Mouse (Mus musculus): ENCODE data around the gene Olfr1392. TPM values are rescaled to one million over a fixed set of nuclear protein-coding genes. Genes with fewer than 3 reads are reported as not detected.

Olfr1392 gene
- polyA plus RNA-seq, 1 experiment from 2014 or later, result not detected

GRCm38 (mm10) chr11:49259296-49259695, 25.8 kb upstream of the Olfr1392 start:
- no peak overlapping the region for H3K9ac ChIP-seq (replicated peaks)
- peaks cover 32% of the 10 kb centered on the region for H3K36me3 ChIP-seq
- no peak overlapping the region for H3K4me3 ChIP-seq (replicated peaks)
- H3K27ac ChIP-seq, result no peak overlapping the region
- no peak for ATAC-seq
- H3K4me1 ChIP-seq (replicated peaks), result no peaks in the 10 kb centered on the region
- H3K4me2 ChIP-seq (replicated peaks), result no peak overlapping the region
- WGBS, result 96% methylated on average over 2 of the region's 2 CpGs
- no peaks in the 10 kb centered on the region for H3K27me3 ChIP-seq
- H3K9me3 ChIP-seq, result no peaks in the 10 kb centered on the region

DNA sequence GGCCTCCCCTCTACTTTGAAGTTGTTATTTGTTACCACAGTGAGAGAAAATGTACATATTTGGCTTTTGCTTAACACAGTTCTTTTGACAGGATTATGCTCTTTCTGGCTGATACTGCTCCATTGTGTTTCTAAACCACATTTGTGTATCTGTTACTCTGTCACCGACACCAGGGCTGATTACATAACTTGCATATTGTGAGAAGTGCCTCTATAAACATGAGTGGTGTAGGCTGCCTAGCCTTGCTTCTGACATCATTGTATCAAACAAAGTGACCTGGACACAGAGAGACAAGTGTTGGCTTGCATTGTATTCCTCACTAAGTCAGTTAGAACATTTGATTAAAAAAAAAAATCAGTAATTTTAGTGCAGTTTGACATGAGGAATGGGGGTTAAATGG, 25.3 kb upstream of the Olfr1392 start:
- no peak overlapping the region for H3K4me3 ChIP-seq (replicated peaks)
- H3K36me3 ChIP-seq, result peaks cover 27% of the 10 kb centered on the region
- no peaks in the 10 kb centered on the region for H3K9me3 ChIP-seq
- no peaks in the 10 kb centered on the region for H3K27me3 ChIP-seq
- no peak overlapping the region for H3K9ac ChIP-seq (replicated peaks)
- WGBS, result 81% methylated on average over 1 of the region's 1 CpGs
- no peak overlapping the region for H3K27ac ChIP-seq
- H3K4me1 ChIP-seq (replicated peaks), result no peaks in the 10 kb centered on the region
- no peak for ATAC-seq
- no peak overlapping the region for H3K4me2 ChIP-seq (replicated peaks)

DNA sequence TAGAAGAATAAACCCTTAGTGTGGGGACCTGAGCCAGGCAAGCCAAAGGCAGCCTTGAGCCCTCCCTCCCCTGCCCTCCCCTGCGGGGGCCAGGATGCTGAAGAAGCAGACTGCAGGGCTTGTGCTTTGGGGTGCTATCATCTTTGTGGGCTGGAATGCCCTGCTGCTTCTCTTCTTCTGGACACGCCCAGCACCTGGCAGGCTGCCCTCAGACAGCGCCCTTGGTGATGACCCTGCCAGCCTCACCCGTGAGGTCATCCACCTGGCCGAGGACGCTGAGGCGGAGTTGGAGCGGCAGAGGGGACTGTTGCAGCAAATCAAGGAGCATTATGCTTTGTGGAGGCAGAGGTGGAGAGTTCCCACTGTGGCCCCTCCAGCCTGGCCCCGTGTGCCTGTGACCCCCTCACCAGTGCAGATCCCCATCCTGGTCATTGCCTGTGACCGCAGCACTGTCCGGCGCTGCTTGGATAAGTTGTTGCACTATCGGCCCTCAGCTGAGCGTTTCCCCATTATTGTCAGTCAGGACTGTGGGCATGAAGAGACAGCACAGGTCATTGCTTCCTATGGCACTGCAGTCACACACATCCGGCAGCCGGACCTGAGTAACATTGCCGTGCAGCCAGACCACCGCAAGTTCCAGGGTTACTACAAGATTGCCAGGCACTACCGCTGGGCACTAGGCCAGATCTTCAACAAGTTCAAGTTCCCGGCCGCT, 24.3 kb upstream of the Olfr1392 start:
- WGBS, result 97% methylated on average over 21 of the region's 21 CpGs
- Histone ChIP-seq H3K9me3 (no peaks in the 10 kb centered on the region), H3K36me3 (peaks cover 26% of the 10 kb centered on the region)

DNA sequence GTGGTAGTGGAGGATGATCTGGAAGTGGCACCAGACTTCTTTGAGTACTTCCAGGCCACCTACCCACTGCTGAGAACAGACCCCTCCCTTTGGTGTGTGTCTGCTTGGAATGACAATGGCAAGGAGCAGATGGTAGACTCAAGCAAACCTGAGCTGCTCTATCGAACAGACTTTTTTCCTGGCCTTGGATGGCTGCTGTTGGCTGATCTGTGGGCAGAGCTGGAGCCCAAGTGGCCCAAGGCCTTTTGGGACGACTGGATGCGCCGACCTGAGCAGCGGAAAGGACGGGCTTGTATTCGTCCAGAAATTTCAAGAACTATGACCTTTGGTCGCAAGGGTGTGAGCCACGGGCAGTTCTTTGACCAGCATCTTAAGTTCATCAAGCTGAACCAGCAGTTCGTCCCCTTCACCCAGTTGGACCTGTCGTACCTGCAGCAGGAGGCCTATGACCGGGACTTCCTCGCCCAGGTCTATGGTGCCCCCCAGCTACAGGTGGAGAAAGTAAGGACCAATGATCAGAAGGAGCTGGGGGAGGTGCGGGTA, 23.7 kb upstream of the Olfr1392 start:
- peak; percentile 29; the same call in 1 of the 2 replicates for ATAC-seq

More for the DNA sequence above, 24.3 kb upstream of the Olfr1392 start:
- Histone ChIP-seq H3K27ac (no peak overlapping the region), H3K27me3 (no peaks in the 10 kb centered on the region), H3K4me1 (replicated peaks) (no peaks in the 10 kb centered on the region), H3K4me3 (replicated peaks) (no peak overlapping the region), H3K4me2 (replicated peaks) (no peak overlapping the region), H3K9ac (replicated peaks) (no peak overlapping the region)
- no peak for ATAC-seq

GRCm38 (mm10) chr11:49262286-49262685, 22.8 kb upstream of the Olfr1392 start:
- H3K36me3 ChIP-seq, result peaks cover 26% of the 10 kb centered on the region
- H3K27ac ChIP-seq, result no peak overlapping the region
- 0 out of 2 replicates have a peak, but pooled peaks have one; percentile 29 for ATAC-seq
- no peaks in the 10 kb centered on the region for H3K4me1 ChIP-seq (replicated peaks)
- no peaks in the 10 kb centered on the region for H3K27me3 ChIP-seq
- 94% methylated on average over 5 of the region's 5 CpGs for WGBS
- no peak overlapping the region for H3K9ac ChIP-seq (replicated peaks)
- no peak overlapping the region for H3K4me3 ChIP-seq (replicated peaks)
- no peaks in the 10 kb centered on the region for H3K9me3 ChIP-seq
- no peak overlapping the region for H3K4me2 ChIP-seq (replicated peaks)

More for the DNA sequence above, 23.7 kb upstream of the Olfr1392 start:
- Histone ChIP-seq H3K27me3 (no peaks in the 10 kb centered on the region), H3K9ac (replicated peaks) (no peak overlapping the region), H3K4me3 (replicated peaks) (no peak overlapping the region), H3K4me1 (replicated peaks) (no peaks in the 10 kb centered on the region), H3K4me2 (replicated peaks) (no peak overlapping the region), H3K27ac (no peak overlapping the region), H3K9me3 (no peaks in the 10 kb centered on the region), H3K36me3 (peaks cover 26% of the 10 kb centered on the region)
- WGBS, result 94% methylated on average over 14 of the region's 14 CpGs

- Histone ChIP-seq H3K4me2 (replicated peaks) (no peak overlapping the region), H3K9ac (replicated peaks) (no peak overlapping the region), H3K36me3 (peaks cover 26% of the 10 kb centered on the region), H3K4me3 (replicated peaks) (no peak overlapping the region), H3K27me3 (no peaks in the 10 kb centered on the region), H3K4me1 (replicated peaks) (no peaks in the 10 kb centered on the region), H3K9me3 (no peaks in the 10 kb centered on the region), H3K27ac (no peak overlapping the region)
- no peak for ATAC-seq
- 97% methylated on average over 6 of the region's 6 CpGs for WGBS
These were observed 21.9 kb upstream of the Olfr1392 start for GRCm38 (mm10) chr11:49263149-49263548.

GRCm38 (mm10) chr11:49264081-49264480, 21.0 kb upstream of the Olfr1392 start:
- peaks cover 26% of the 10 kb centered on the region for H3K36me3 ChIP-seq
- no peak overlapping the region for H3K4me3 ChIP-seq (replicated peaks)
- H3K27ac ChIP-seq, result no peak overlapping the region
- no peak overlapping the region for H3K4me2 ChIP-seq (replicated peaks)
- WGBS, result 82% methylated on average over 7 of the region's 7 CpGs
- H3K4me1 ChIP-seq (replicated peaks), result no peaks in the 10 kb centered on the region
- H3K27me3 ChIP-seq, result no peaks in the 10 kb centered on the region
- ATAC-seq, result no peak
- H3K9ac ChIP-seq (replicated peaks), result no peak overlapping the region
- H3K9me3 ChIP-seq, result no peaks in the 10 kb centered on the region

DNA sequence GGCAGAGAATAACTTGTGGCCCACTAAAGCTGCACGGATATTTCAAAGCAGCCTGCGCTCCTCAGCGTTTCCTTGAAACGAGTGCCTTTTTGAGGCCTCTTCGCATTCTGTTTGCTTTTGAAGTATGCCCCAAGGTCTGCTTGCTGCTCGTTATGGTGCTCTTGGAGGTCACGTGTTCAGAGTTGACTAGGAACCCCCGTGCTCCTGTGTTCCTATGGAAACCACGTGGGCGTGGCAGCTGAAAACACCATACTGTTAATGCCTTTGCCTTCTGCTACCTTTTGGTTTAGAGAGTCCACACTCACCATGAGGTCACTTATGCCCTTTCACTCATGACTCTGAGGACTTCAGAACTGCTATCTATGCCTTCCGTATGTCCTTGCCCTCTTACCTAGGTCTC, 20.5 kb upstream of the Olfr1392 start:
- H3K9me3 ChIP-seq, result no peaks in the 10 kb centered on the region
- no peak overlapping the region for H3K4me2 ChIP-seq (replicated peaks)
- H3K4me3 ChIP-seq (replicated peaks), result no peak overlapping the region
- 79% methylated on average over 11 of the region's 11 CpGs for WGBS
- H3K9ac ChIP-seq (replicated peaks), result no peak overlapping the region
- no peaks in the 10 kb centered on the region for H3K27me3 ChIP-seq
- peaks cover 26% of the 10 kb centered on the region for H3K36me3 ChIP-seq
- ATAC-seq, result no peak
- no peak overlapping the region for H3K27ac ChIP-seq
- H3K4me1 ChIP-seq (replicated peaks), result no peaks in the 10 kb centered on the region

DNA sequence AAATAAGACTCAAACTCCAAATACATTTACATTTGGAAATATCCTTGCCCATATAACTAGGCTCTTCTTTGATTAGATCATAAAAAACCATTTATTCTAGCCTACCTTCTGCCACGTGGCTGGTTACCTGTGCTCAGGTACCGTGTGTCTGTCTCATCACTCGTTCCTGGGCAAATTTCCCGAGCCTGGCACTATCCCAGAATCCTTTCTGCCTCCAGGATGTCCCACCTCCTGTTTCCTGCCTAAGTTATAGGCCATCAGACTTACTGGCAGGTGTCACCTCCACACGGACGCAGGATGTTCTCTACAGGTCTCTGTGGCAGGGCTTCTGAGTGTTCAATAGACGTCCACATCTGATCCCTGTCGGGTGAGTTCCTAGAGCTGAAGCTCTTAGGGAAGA, 20.0 kb upstream of the Olfr1392 start:
- Histone ChIP-seq H3K36me3 (peaks cover 26% of the 10 kb centered on the region), H3K4me1 (replicated peaks) (no peaks in the 10 kb centered on the region), H3K27ac (no peak overlapping the region), H3K9me3 (no peaks in the 10 kb centered on the region), H3K4me2 (replicated peaks) (no peak overlapping the region), H3K4me3 (replicated peaks) (no peak overlapping the region), H3K27me3 (no peaks in the 10 kb centered on the region), H3K9ac (replicated peaks) (no peak overlapping the region)
- ATAC-seq, result no peak
- 84% methylated on average over 8 of the region's 8 CpGs for WGBS

DNA sequence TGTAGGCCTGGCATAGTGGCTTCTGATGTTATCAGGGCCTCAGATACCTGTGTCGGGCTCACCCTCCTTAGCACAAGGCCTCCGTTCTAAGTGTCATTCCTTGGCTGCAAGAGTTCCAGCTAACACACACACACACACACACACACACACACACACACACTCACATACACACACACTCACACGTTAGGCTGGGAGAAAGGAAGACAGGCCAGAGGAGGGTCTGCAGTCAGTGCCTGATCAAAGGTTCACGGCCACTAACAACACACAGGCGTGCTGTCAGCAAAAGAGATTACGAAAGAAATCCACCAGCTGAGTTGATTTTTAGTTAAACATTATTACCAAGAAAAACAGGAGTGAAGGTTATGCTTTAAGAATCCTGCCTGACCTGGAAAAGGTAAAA, 18.4 kb upstream of the Olfr1392 start:
- H3K9ac ChIP-seq (replicated peaks), result no peak overlapping the region
- peaks cover 13% of the 10 kb centered on the region for H3K36me3 ChIP-seq
- H3K4me2 ChIP-seq (replicated peaks), result no peak overlapping the region
- ATAC-seq, result no peak
- no peak overlapping the region for H3K4me3 ChIP-seq (replicated peaks)
- WGBS, result 90% methylated on average over 6 of the region's 6 CpGs
- no peaks in the 10 kb centered on the region for H3K9me3 ChIP-seq
- H3K4me1 ChIP-seq (replicated peaks), result no peaks in the 10 kb centered on the region
- H3K27me3 ChIP-seq, result no peaks in the 10 kb centered on the region
- no peak overlapping the region for H3K27ac ChIP-seq

DNA sequence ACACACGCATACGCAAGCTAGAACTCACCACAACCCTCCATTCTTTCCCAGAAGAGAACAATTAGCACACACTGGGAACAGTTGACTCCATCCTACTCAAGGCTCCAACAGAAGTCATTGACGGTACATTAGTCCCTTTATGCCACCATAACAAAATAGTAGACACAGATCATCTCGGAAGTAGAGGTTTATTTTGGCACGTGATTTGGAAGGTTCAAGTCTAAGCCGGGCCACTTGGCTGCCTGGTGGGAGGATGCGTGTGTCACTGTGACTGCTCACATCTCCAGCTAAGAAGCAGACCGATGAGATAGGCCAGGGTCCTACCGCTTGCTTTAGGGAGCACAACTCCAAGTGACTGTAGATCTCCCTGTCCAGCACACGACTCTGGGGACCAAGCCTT, 17.8 kb upstream of the Olfr1392 start:
- Histone ChIP-seq H3K27me3 (no peaks in the 10 kb centered on the region), H3K4me2 (replicated peaks) (no peak overlapping the region), H3K4me3 (replicated peaks) (no peak overlapping the region), H3K9ac (replicated peaks) (no peak overlapping the region), H3K27ac (no peak overlapping the region), H3K36me3 (peaks cover 7% of the 10 kb centered on the region), H3K4me1 (replicated peaks) (no peaks in the 10 kb centered on the region), H3K9me3 (no peaks in the 10 kb centered on the region)
- ATAC-seq, result no peak
- 91% methylated on average over 10 of the region's 10 CpGs for WGBS

DNA sequence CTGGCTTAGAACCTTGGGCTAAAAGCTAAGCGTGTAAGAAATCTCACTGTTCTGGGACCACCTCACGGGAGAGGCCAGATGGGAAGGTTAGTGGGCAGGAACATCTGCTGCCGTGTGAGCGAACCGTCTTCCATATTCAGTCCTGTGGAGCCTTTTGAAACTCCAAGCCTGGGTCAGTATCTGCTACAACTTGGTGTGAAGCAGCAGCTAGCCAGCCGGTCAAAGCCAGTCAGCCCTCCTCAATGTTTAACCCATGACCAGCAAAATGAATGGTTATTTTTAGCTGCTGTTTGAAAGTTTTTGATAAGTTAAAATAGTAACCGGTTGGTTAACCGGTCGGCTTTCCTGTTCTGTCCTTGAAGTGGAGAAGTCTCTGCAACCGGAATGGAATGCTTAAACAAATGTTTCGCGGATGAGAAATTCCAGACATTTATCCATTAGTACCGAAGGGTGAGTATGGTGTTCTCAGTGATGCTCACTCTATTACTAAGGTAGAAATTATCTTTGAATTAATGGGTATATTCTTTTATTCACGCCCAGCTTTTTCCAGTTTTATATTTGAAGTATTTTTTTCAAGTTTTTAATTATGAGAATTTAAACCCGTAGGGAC, 17.0 kb upstream of the Olfr1392 start:
- 85% methylated on average over 15 of the region's 15 CpGs for WGBS
- H3K4me2 ChIP-seq (replicated peaks), result no peak overlapping the region
- no peak for ATAC-seq
- no peaks in the 10 kb centered on the region for H3K4me1 ChIP-seq (replicated peaks)
- no peaks in the 10 kb centered on the region for H3K27me3 ChIP-seq
- peaks cover 7% of the 10 kb centered on the region; the same call in 1 of the 2 replicates for H3K36me3 ChIP-seq
- H3K9ac ChIP-seq (replicated peaks), result no peak overlapping the region
- H3K27ac ChIP-seq, result no peak overlapping the region
- H3K4me3 ChIP-seq (replicated peaks), result no peak overlapping the region
- no peaks in the 10 kb centered on the region for H3K9me3 ChIP-seq

All from midbrain, embryonic 13.5 days (tissue).